Mouse (Mus musculus): ENCODE results near the gene Ppp1r18. TPM values are rescaled to one million over a fixed set of nuclear protein-coding genes. Genes with fewer than 3 reads are reported as not detected.

Ppp1r18 gene
- polyA plus RNA-seq, 1 experiment from 2014 or later: 21.9 TPM

DNA sequence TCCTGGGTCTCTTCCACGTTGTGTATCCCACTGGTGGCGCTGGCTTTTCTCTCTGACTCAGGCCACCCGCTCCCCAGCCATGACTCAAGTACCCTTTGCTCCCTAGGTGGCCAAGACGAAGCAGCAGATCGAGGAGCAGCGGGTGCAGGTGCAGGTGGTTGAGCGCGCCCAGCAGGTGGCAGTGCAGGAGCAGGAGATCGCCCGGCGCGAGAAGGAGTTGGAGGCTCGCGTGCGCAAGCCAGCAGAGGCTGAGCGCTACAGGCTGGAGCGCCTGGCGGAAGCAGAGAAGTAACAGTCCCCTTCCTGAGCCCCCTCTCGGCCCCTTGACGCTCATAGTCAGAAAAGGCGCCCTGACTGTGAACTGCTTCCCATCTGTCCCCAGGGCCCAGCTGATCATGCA, 35.7 kb upstream of the Ppp1r18 start:
- WGBS: under 1% methylated on average over 21 of the region's 21 CpGs
- Histone ChIP-seq H3K9ac (replicated peaks) (no peak overlapping the region), H3K4me2 (replicated peaks) (0 out of 2 replicates have a peak overlapping the region, but pooled peaks have one; percentile 3), H3K9me3 (no peaks in the 10 kb centered on the region), H3K27me3 (no peaks in the 10 kb centered on the region), H3K4me3 (peak overlapping the region; percentile 14), H3K27ac (replicated peaks) (peak overlapping the region; percentile 20; the same call in 1 of the 2 replicates), H3K4me1 (peaks cover 34% of the 10 kb centered on the region), H3K36me3 (peaks cover 64% of the 10 kb centered on the region)
- peak; percentile 65 for ATAC-seq (replicated peaks)

DNA sequence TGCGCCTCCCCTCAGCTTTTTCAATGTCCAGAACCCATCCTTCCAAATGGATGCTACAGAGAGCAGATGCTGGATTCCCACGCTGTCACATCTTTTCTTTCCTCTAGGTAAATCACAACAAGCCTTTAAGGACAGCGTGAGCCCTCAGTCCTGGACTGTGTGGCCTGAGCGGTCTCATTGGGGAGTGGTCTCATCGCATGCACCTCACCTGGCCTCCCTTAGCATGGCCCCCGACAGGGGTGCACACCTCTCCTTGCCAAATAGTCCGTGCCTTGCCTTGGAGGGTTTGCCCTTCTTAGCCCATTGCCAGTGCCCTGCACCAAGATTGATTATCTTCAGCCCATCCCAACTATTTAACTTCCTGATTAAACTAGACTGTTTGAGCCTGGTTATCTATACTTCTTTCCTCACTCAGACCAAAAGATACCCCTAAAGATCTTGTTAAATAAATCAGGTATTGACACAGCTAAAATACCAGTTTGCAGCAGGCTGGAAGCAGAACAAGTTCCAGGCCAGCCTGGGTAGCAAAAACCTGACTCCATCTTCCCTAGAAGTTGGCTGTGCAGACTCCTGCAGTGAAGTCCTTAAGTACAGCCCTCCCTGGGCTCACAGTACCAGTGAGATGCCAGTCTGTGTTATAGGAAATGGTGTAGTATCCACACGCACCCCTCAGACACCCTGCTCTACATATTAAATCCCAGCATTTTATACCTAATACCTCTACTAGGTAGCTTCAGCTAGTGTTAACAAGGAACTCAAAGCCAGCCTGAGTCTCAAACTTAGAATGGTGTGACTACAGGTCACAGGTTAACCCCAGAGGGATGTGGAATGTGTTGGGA, 32.8 kb upstream of the Ppp1r18 start:
- Histone ChIP-seq H3K9ac (replicated peaks) (no peak overlapping the region), H3K9me3 (no peaks in the 10 kb centered on the region), H3K4me3 (no peak overlapping the region), H3K27ac (replicated peaks) (peak overlapping the region; percentile 7; the same call in 1 of the 2 replicates), H3K36me3 (peaks cover 61% of the 10 kb centered on the region), H3K4me1 (peaks cover 51% of the 10 kb centered on the region), H3K4me2 (replicated peaks) (no peak overlapping the region), H3K27me3 (no peaks in the 10 kb centered on the region)
- 64% methylated on average over 8 of the region's 8 CpGs for WGBS
- no peak for ATAC-seq (replicated peaks)

DNA sequence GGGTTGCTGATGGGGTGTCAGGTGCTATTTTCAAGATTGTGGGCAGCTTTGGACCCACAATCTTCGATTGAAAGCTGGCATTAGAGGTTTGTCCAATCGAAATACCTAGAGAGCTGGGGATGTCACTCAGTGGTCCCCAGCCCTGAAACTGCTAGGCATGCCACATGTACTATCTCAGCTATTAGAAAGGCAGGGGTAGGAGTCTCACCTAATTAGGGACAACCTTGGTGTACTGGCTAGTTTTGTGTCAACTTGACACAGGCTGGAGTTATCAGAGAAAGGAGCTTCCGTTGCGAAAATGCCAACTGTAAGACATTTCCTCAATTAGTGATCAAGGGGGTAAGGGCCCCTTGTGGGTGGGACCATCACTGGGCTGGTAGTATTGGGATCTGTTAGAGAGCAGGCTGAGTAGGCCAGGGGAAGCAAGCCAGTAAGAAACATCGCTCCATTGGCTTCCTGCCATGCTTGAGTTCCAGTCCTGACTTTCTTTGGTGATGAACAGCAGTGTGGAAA, 32.1 kb upstream of the Ppp1r18 start:
- Histone ChIP-seq H3K4me2 (replicated peaks) (peak overlapping the region; percentile 77; the same call in 1 of the 2 replicates), H3K4me3 (no peak overlapping the region), H3K9ac (replicated peaks) (no peak overlapping the region), H3K36me3 (peaks cover 59% of the 10 kb centered on the region), H3K4me1 (peaks cover 51% of the 10 kb centered on the region), H3K27me3 (no peaks in the 10 kb centered on the region), H3K9me3 (no peaks in the 10 kb centered on the region), H3K27ac (replicated peaks) (peak overlapping the region; percentile 7; the same call in 1 of the 2 replicates)
- 21% methylated on average over 5 of the region's 5 CpGs for WGBS
- no peak for ATAC-seq (replicated peaks)

DNA sequence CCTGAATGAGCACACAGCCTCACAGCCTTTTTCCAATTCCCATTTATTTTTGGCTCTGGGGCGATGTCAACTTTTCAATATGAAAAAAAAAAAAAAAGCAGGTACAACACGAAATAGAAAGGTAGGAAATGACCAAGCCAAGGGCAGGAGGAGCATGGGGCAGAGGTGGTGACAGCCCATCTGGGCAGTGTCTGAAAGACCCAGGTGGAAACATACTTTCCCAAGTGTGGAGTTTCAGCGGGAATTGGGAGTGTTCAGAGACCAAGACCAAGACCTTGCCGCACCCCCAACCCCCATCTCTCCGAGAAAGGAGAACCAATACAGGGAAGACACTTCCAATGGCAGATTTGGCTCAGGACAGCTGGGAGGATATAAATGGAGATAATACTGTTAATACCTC, 31.5 kb upstream of the Ppp1r18 start:
- ATAC-seq (replicated peaks): no peak
- Histone ChIP-seq H3K9ac (replicated peaks) (0 out of 2 replicates have a peak overlapping the region, but pooled peaks have one; percentile 1), H3K27ac (replicated peaks) (0 out of 2 replicates have a peak overlapping the region, but pooled peaks have one; percentile 15), H3K36me3 (peaks cover 54% of the 10 kb centered on the region), H3K4me2 (replicated peaks) (peak overlapping the region; percentile 77), H3K27me3 (no peaks in the 10 kb centered on the region), H3K9me3 (no peaks in the 10 kb centered on the region), H3K4me3 (no peak overlapping the region; the same call in 1 of the 2 replicates), H3K4me1 (peaks cover 54% of the 10 kb centered on the region)
- whole genome bisulfite sequencing: 54% methylated on average over 5 of the region's 5 CpGs

DNA sequence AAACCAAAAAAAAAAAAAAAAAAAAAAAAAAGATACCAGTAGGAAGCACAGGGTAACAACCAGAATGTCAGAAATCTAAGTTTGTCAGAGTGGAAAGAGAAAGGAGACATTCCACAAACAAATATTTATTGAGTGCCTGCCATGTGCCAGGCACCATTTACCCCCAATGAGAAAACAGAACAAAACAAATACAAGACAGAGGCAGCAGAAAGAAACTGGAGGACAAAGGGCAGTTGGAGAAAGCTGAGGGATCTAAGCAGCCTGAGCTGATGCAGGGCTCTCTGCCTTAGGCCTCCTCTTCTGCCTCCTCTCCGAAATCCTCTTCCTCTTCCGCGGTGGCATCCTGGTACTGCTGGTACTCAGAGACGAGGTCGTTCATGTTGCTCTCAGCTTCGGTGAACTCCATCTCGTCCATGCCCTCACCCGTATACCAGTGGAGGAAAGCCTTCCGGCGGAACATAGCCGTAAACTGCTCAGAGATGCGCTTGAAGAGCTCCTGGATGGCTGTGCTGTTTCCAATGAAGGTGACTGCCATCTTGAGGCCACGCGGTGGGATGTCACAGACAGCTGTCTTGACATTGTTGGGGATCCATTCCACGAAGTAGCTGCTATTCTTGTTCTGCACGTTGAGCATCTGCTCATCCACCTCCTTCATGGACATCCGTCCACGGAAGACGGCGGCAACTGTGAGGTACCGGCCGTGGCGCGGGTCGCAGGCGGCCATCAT, 30.5 kb upstream of the Ppp1r18 start:
- Histone ChIP-seq H3K4me1 (peaks cover 57% of the 10 kb centered on the region), H3K4me2 (replicated peaks) (peak overlapping the region; percentile 77), H3K4me3 (peak overlapping the region; percentile 81), H3K27ac (replicated peaks) (0 out of 2 replicates have a peak overlapping the region, but pooled peaks have one; percentile 97), H3K27me3 (no peaks in the 10 kb centered on the region), H3K9me3 (no peaks in the 10 kb centered on the region), H3K9ac (replicated peaks) (peak overlapping the region; percentile 95), H3K36me3 (peaks cover 54% of the 10 kb centered on the region)
- 73% methylated on average over 26 of the region's 26 CpGs for WGBS
- ATAC-seq (replicated peaks): no peak

DNA sequence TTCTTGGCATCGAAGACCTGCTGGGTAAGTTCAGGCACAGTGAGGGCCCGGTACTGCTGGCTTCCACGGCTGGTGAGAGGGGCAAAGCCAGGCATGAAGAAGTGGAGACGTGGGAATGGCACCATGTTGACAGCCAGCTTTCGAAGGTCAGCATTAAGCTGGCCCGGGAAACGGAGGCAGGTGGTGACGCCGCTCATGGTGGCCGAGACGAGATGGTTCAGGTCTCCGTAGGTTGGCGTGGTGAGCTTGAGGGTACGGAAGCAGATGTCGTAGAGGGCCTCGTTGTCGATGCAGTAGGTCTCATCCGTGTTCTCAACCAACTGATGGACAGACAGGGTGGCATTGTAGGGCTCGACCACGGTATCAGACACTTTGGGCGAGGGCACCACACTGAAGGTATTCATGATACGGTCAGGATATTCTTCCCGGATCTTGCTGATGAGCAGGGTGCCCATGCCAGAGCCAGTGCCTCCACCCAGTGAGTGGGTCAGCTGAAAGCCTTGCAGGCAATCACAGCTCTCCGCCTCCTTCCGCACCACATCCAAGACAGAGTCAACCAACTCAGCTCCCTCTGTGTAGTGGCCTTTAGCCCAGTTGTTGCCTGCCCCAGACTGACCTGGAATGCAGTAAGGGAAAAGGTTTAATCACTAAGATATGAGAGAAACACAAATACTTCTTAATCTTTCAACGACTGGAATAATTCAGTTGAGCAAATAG, 29.8 kb upstream of the Ppp1r18 start:
- H3K27me3 ChIP-seq: no peaks in the 10 kb centered on the region
- H3K36me3 ChIP-seq: peaks cover 51% of the 10 kb centered on the region
- H3K9me3 ChIP-seq: no peaks in the 10 kb centered on the region
- H3K4me2 ChIP-seq (replicated peaks): peak overlapping the region; percentile 77
- 69% methylated on average over 26 of the region's 26 CpGs for WGBS
- ATAC-seq (replicated peaks): no peak
- H3K4me3 ChIP-seq: peak overlapping the region; percentile 81
- H3K4me1 ChIP-seq: peaks cover 54% of the 10 kb centered on the region
- peak overlapping the region; percentile 97 for H3K27ac ChIP-seq (replicated peaks)
- H3K9ac ChIP-seq (replicated peaks): peak overlapping the region; percentile 95

DNA sequence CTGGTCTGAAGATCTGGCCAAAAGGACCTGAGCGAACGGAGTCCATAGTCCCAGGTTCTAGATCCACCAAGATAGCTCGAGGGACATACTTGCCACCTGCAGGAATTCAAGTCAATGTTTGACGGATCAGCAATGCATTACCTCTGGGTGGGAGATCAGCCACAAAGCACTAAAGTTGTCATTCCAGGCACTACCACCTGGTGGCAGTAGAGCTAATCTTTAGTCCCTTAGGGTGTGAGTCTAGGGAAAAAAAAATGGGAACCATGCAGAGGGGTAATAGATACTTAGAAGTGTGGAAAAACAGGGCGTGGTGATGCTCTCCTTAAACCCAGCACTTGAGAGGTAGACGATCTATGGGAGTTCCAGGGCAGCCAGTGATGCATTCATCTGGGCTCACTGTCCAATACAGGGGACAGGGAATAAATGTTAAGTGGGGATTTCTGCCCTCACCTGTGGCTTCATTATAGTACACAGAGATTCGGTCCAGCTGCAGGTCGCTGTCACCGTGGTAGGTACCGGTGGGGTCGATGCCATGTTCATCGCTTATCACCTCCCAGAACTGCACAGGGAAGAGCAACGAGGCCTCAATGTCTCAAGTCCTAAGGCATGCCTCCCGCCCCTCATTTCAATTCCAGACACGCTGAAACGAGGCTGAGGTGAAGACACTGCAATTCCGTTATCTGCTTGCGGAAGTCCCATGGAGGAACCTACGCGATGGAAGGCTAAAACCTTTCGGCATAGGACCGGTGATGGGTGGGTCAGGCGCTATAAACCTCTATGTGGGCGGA, 29.0 kb upstream of the Ppp1r18 start:
- H3K9me3 ChIP-seq: no peaks in the 10 kb centered on the region
- H3K4me2 ChIP-seq (replicated peaks): peak overlapping the region; percentile 77
- H3K9ac ChIP-seq (replicated peaks): peak overlapping the region; percentile 95
- no peaks in the 10 kb centered on the region for H3K27me3 ChIP-seq
- peak overlapping the region; percentile 81 for H3K4me3 ChIP-seq
- H3K36me3 ChIP-seq: peaks cover 45% of the 10 kb centered on the region
- ATAC-seq (replicated peaks): no peak
- peaks cover 54% of the 10 kb centered on the region for H3K4me1 ChIP-seq
- WGBS: 7% methylated on average over 24 of the region's 24 CpGs
- peak overlapping the region; percentile 97 for H3K27ac ChIP-seq (replicated peaks)

DNA sequence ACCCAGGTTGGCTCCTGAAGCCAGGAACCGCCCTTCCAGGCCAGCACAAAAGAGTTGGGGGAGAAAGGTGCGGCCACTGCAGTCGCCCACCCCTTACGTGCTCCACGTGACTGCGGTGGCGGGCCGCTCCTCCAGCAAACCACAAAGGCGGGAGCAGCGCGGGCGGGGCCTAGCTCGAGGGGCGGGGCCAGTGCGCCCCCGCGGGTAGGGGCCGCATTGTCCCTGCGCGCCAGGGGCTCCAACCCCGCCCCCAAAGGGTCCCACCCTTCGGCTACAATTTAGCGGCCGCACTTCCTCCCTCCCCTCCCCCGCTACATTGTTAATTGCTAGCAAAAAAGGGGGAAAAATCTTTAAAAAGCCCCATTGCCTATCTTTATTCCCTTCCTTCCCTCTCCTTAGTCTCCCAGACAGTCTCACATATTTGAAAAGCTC, 28.4 kb upstream of the Ppp1r18 start:
- H3K27me3 ChIP-seq: no peaks in the 10 kb centered on the region
- H3K9me3 ChIP-seq: no peaks in the 10 kb centered on the region
- H3K36me3 ChIP-seq: peaks cover 41% of the 10 kb centered on the region
- H3K27ac ChIP-seq (replicated peaks): peak overlapping the region; percentile 97
- peak overlapping the region; percentile 77 for H3K4me2 ChIP-seq (replicated peaks)
- 1% methylated on average over 23 of the region's 25 CpGs for WGBS
- peak overlapping the region; percentile 95 for H3K9ac ChIP-seq (replicated peaks)
- peaks cover 58% of the 10 kb centered on the region for H3K4me1 ChIP-seq
- H3K4me3 ChIP-seq: peak overlapping the region; percentile 81
- peak; percentile 31 for ATAC-seq (replicated peaks)

DNA sequence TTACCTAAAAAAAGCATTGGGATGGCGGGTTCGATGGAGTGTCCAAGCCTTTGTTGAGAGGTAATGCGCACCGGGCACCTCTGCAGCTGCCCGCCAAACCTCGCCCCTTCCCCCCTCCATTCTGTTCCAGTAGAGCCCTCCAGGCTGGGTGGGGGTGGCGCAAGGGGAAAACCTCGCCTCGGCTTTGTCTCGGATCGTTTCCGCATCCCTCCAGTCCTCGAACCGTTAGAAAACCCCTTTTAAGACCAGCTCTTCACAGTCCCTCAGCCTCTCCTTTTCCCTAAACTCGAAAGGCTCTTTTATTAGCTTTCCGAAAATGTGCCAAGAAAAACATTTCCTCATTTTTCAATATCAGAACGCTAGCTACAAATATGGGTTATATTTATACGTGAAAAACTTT, 27.9 kb upstream of the Ppp1r18 start:
- Histone ChIP-seq H3K9me3 (no peaks in the 10 kb centered on the region), H3K27me3 (no peaks in the 10 kb centered on the region), H3K4me3 (peak overlapping the region; percentile 81), H3K4me1 (peaks cover 59% of the 10 kb centered on the region), H3K9ac (replicated peaks) (peak overlapping the region; percentile 95), H3K4me2 (replicated peaks) (0 out of 2 replicates have a peak overlapping the region, but pooled peaks have one; percentile 77), H3K36me3 (peaks cover 36% of the 10 kb centered on the region), H3K27ac (replicated peaks) (peak overlapping the region; percentile 97)
- WGBS: 0% methylated on average over 18 of the region's 18 CpGs
- ATAC-seq (replicated peaks): no peak

DNA sequence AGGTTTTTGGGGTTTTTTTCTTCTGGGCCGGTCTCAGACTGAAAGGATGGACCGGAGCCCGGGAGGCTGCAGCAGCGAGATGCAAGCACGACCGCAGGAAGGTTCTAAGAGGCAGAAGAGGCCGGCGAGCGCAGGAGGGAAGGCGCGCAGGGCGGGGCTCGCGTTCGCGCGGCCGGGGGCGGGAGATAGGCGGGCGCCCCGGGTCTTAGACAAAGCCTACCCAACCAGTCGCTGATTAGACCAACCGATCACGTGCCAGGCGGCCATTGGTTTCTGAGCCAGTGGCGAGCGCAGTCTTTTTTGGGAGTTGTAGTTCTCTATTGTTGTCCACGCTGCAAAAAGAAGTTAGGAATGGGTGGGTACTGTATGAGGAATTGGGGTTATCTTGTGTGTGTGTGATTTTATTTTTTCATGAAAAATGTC, 27.3 kb upstream of the Ppp1r18 start, which contains the start of gene Tubb5:
Gene Tubb5 (minus strand): TSS at position 185 of the 423 bp plus-strand sequence.
- ATAC-seq (replicated peaks): peak; percentile 80
- peak within 1 kb of the TSS; percentile 95 for H3K9ac ChIP-seq (replicated peaks)
- H3K4me1 ChIP-seq: peaks cover 59% of the 10 kb centered on the region
- H3K36me3 ChIP-seq: peaks cover 30% of the 10 kb centered on the region
- H3K27me3 ChIP-seq: no peaks in the 10 kb centered on the region
- H3K4me3 ChIP-seq: peak within 1 kb of the TSS; percentile 81
- peak within 1 kb of the TSS; percentile 77 for H3K4me2 ChIP-seq (replicated peaks)
- 1% methylated on average over 29 of the region's 29 CpGs for WGBS
- H3K27ac ChIP-seq (replicated peaks): peak within 1 kb of the TSS; percentile 97
- no peaks in the 10 kb centered on the region for H3K9me3 ChIP-seq
